Comparison of ENCODE assay signal across 9 mouse cellular contexts in genomic region chr11:53636183-53636646, GRCm38 (mm10). TPM values are rescaled to one million over a fixed set of nuclear protein-coding genes. Genes with fewer than 3 reads are reported as not detected.
DNase-seq lines count a peak whose midpoint lies in the region; ATAC-seq lines count a peak whose summit lies in the region.
"Had no signal": no experiment of that assay in that cellular context is flagged by ENCODE, and none has a peak within 500 bp of the region (broad histone marks: within the 10 kb centered on the region; RNA-seq: fewer than 3 reads in every experiment).

No protein-coding gene starts in this region.

- no peaks in the 10 kb centered on the region for H3K36me3 ChIP-seq in liver, embryonic 11.5 days (ENCODE audit: control insufficient read depth, insufficient read depth, low read length)
- no peaks in the 10 kb centered on the region for H3K36me3 ChIP-seq in neural tube, embryonic 12.5 days

- ATAC-seq in granulocyte monocyte progenitor cell, adult 5-6 weeks (replicated peaks; ENCODE audit: poor library complexity, severe bottlenecking), result peak; percentile 46
- peak; percentile 34; the same call in 1 of the 2 replicates for ATAC-seq in liver, embryonic 11.5 days (replicated peaks; ENCODE audit: low FRiP score)
- no peak for ATAC-seq in neural tube, embryonic 12.5 days (ENCODE audit: low FRiP score, low read depth)

- H3K27me3 ChIP-seq in liver, embryonic 11.5 days (replicated peaks; ENCODE audit: control insufficient read depth, insufficient read depth, low read length), result peaks cover 28% of the 10 kb centered on the region
- H3K27me3 ChIP-seq in neural tube, embryonic 12.5 days (replicated peaks), result peaks cover 21% of the 10 kb centered on the region

- 1% methylated on average over 40 of the region's 40 CpGs for WGBS in liver, embryonic 11.5 days
- 2% methylated on average over 40 of the region's 40 CpGs for WGBS in neural tube, embryonic 12.5 days

- H3K4me2 ChIP-seq in liver, embryonic 11.5 days, result peak overlapping the region; percentile 83
- H3K4me2 ChIP-seq in neural tube, embryonic 12.5 days (replicated peaks), result peak overlapping the region; percentile 81

- no peak overlapping the region for H3K9ac ChIP-seq in liver, embryonic 11.5 days (ENCODE audit: low read depth, low read length)
- H3K9ac ChIP-seq in neural tube, embryonic 12.5 days, result 0 out of 2 replicates have a peak overlapping the region, but pooled peaks have one; percentile 26

- peak; percentile 28 to 37 for DNase-seq in frontal cortex, postnatal 36 days (ENCODE audit: low spot score in 2 of 2)
- no peak for DNase-seq in frontal cortex, postnatal 25 days (ENCODE audit: low spot score in 2 of 2)
- peak; percentile 23 for DNase-seq in thymus, postnatal 14 days
- DNase-seq in thymus, postnatal 0 days (ENCODE audit: low spot score), result no peak
- no peak for DNase-seq in liver, embryonic 11.5 days (ENCODE audit: low spot score)
- no peak for DNase-seq in spleen, postnatal 36 days (ENCODE audit: low spot score in 2 of 2)

- H3K27ac ChIP-seq in liver, embryonic 11.5 days (ENCODE audit: low read depth, low read length), result no peak overlapping the region
- no peak overlapping the region for H3K27ac ChIP-seq in neural tube, embryonic 12.5 days

- H3K9me3 ChIP-seq in liver, embryonic 11.5 days (ENCODE audit: control insufficient read depth, low read length), result no peaks in the 10 kb centered on the region
- H3K9me3 ChIP-seq in neural tube, embryonic 12.5 days, result no peaks in the 10 kb centered on the region

- peak overlapping the region; percentile 36 for H3K4me3 ChIP-seq in liver, embryonic 11.5 days (ENCODE audit: low read depth, low read length)
- peak overlapping the region; percentile 26 for H3K4me3 ChIP-seq in neural tube, embryonic 12.5 days

- H3K4me1 ChIP-seq in liver, embryonic 11.5 days (replicated peaks; ENCODE audit: control insufficient read depth, insufficient read depth, low read length), result peaks cover 17% of the 10 kb centered on the region
- peaks cover 14% of the 10 kb centered on the region for H3K4me1 ChIP-seq in neural tube, embryonic 12.5 days

RNA-seq across cellular contexts. Expression of gene Il13, which starts 1.7 kb away (rescaled TPM):
- polyA plus RNA-seq in thymus, postnatal 0 days (2015; fragmentation: Nextera tagmentation; extraction: Ambion mirVana), result 1.0 and 1.3 TPM in 2 replicates
- not detected in 2 replicates for total RNA-seq in granulocyte monocyte progenitor cell, adult 5-6 weeks (2014; fragmentation: Nextera tagmentation)
- total RNA-seq in granulocyte monocyte progenitor cell, adult 5-6 weeks (2017), result not detected in 2 replicates
- not detected in 2 replicates for polyA plus RNA-seq in liver, embryonic 11.5 days (2014; fragmentation: Nextera tagmentation; extraction: Ambion mirVana)
- not detected in 2 replicates for polyA plus RNA-seq in neural tube, embryonic 12.5 days (2016; fragmentation: Nextera tagmentation; extraction: Ambion mirVana)

RNA-seq across cellular contexts. Expression of gene Il4, which starts 17.7 kb away (rescaled TPM):
- 1.2 and 1.5 TPM in 2 replicates for polyA plus RNA-seq in thymus, postnatal 0 days (2015; fragmentation: Nextera tagmentation; extraction: Ambion mirVana)
- 1.5 TPM in 1 of 2 replicates, not detected in the other for total RNA-seq in granulocyte monocyte progenitor cell, adult 5-6 weeks (2014; fragmentation: Nextera tagmentation)
- not detected in 2 replicates for total RNA-seq in granulocyte monocyte progenitor cell, adult 5-6 weeks (2017)
- 1.9 and 3.2 TPM in 2 replicates for polyA plus RNA-seq in liver, embryonic 11.5 days (2014; fragmentation: Nextera tagmentation; extraction: Ambion mirVana)
- polyA plus RNA-seq in neural tube, embryonic 12.5 days (2016; fragmentation: Nextera tagmentation; extraction: Ambion mirVana), result 2.3 and 3.4 TPM in 2 replicates
- polyA plus RNA-seq: gonadal fat pad, adult 2 months had no signal

Comparison
In these comparisons a context has a peak if more than half of its experiments do, and no peak if none do; other contexts are left out.
1. DNase-seq: peak in frontal cortex, postnatal 36 days (2 of 2) and thymus, postnatal 14 days (single experiment); none in frontal cortex, postnatal 25 days (0 of 2), thymus, postnatal 0 days (single experiment), liver, embryonic 11.5 days (single experiment) and spleen, postnatal 36 days (0 of 2).